Mouse (Mus musculus) C2C12 (cell line): Measurements from ENCODE around the gene Lonp2. TPM values are rescaled to one million over a fixed set of nuclear protein-coding genes. Genes with fewer than 3 reads are reported as not detected.

Experiments used
- H3K27me3 ChIP-seq: one replicate; pipeline ENCODE4 v1.6.1; 2011; ENCODE audit not compliant: control insufficient read depth, insufficient read depth, insufficient read length
- H3K36me3 ChIP-seq: one replicate; pipeline ENCODE4 v1.6.1; 2011; ENCODE audit not compliant: control insufficient read depth, insufficient read depth
- H3K4me3 ChIP-seq: one replicate; pipeline ENCODE4 v1.5.1; 2011; ENCODE audit warnings: mild to moderate bottlenecking, control low read depth; ENCODE audit not compliant: poor library complexity, insufficient read depth, severe bottlenecking
- H3K79me2 ChIP-seq: one replicate; pipeline ENCODE4 v1.6.1; 2011; ENCODE audit not compliant: control insufficient read depth, insufficient read depth
- H3K79me3 ChIP-seq: one replicate; pipeline ENCODE4 v1.6.1; 2011; ENCODE audit warnings: low read depth, control low read depth
- H3ac ChIP-seq: one replicate; pipeline ENCODE3; 2011; ENCODE audit warnings: low read depth; ENCODE audit not compliant: control insufficient read depth, insufficient read length
- CEBPB ChIP-seq: IDR thresholded peaks from one replicate; pipeline ENCODE4 v1.6.1; 2011; ENCODE audit warnings: low read depth, mild to moderate bottlenecking, control low read depth, moderate library complexity
- CTCF ChIP-seq: IDR thresholded peaks from one replicate; pipeline ENCODE4 v1.5.1; 2011; ENCODE audit not compliant: control insufficient read depth, insufficient read depth, insufficient read length
- FOSL1 ChIP-seq: IDR thresholded peaks from one replicate; pipeline ENCODE4 v1.8.0; 2011; ENCODE audit warnings: mild to moderate bottlenecking, low read length; ENCODE audit not compliant: poor library complexity, insufficient read depth, severe bottlenecking
- MAX ChIP-seq: IDR thresholded peaks from one replicate; pipeline ENCODE4 v1.6.1; 2011; ENCODE audit warnings: mild to moderate bottlenecking, control low read depth
- MYOD1 ChIP-seq: IDR thresholded peaks from one replicate; pipeline ENCODE4 v1.6.1; 2011; ENCODE audit warnings: low read depth; ENCODE audit not compliant: control insufficient read depth, insufficient read length
- MYOG ChIP-seq: IDR thresholded peaks from one replicate; pipeline ENCODE4 v1.6.1; 2011; ENCODE audit not compliant: control insufficient read depth, insufficient read length; ENCODE audit errors: extremely low read depth
- USF1 ChIP-seq: IDR thresholded peaks from one replicate; pipeline ENCODE4 v1.6.1; 2011; ENCODE audit warnings: low read depth, mild to moderate bottlenecking, control low read depth, moderate library complexity
- polyA plus RNA-seq: library from polyadenylated mRNA; unstranded; fragments of >200 nt; fragmentation: generic; extraction: Trizol; gene quantifications from one replicate; pipeline ENCODE4 v1.2.1, GENCODE M21; 2012; ENCODE audit warnings: missing spikeins

Gene Lonp2
- polyA plus RNA-seq, 1 experiment = 14.4 TPM

DNA sequence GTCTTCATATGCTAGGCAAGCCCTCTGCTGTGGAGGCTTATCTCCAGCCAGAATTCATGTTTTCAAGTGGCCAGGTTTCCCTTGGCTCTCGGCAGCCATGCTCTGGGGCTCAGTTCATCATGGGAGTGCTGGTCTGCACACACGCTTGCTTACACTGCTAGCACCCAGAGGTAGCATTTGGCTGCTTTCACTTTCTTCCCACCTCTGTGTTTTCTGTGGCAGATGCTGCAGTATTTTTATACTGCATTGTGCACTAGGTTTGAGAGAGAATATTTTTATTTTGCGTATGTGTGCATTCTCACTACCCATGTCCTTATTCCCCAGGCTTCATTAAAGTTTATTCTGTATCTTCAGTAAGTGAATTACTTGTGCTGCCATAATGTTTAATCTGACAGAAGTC lies 23.9 kb downstream of the Lonp2 start:
- Histone ChIP-seq H3K4me3 (no peak overlapping the region), H3K79me2 (no peaks in the 10 kb centered on the region), H3K36me3 (peaks cover 7% of the 10 kb centered on the region), H3K79me3 (no peaks in the 10 kb centered on the region), H3ac (no peak overlapping the region), H3K27me3 (no peaks in the 10 kb centered on the region)
- TF ChIP-seq FOSL1 = no peak
- no peak for TF ChIP-seq USF1
- TF ChIP-seq MAX = no peak
- TF ChIP-seq MYOG = no peak
- no peak for TF ChIP-seq MYOD1
- no peak for TF ChIP-seq CEBPB
- no peak for TF ChIP-seq CTCF

DNA sequence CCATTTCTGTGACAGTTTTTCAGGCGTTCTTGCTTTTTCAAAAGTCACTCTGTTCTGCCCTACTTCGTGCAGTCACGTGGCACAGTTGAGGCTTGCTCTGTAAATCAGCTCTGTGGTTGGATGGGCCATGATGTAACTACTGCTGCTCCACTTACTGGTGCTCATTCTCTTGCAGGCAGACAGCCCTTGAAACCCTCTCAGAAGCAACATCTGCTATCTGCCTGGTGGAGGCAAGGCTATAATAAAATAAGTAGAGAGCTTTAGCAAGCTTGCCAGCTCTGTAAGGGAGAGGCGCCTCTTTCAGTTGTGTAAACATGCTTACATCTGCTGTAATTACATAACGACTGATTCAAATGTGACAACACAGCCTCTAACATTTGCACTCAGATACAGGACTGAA lies 27.6 kb downstream of the Lonp2 start:
- H3K4me3 ChIP-seq = no peak overlapping the region
- H3K27me3 ChIP-seq = no peaks in the 10 kb centered on the region
- H3K79me2 ChIP-seq = no peaks in the 10 kb centered on the region
- peaks cover 15% of the 10 kb centered on the region for H3K36me3 ChIP-seq
- no peak overlapping the region for H3ac ChIP-seq
- TF ChIP-seq USF1 (no peak), CTCF (no peak), MYOD1 (no peak), MYOG (no peak)
- H3K79me3 ChIP-seq = no peaks in the 10 kb centered on the region

DNA sequence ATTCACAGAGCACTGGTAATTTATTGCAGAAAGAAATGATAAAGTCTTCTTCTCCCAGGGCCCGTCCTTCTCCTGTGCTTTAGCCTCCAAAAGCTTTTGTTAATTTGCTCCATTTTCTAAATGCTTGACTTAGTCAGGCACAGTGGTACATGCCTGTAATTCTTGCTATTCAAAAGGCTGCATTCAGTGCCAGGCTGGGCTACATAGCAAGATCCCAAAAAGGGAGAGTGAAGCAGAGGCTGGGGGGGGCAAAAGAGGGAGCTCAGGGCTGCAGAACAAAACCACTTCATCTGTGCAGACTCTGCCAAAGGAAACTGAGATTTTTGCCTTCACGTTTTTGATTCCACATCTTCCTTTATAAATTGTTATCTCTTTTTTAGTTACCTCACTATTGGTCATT lies 28.7 kb downstream of the Lonp2 start:
- TF ChIP-seq FOSL1 (no peak), CTCF (no peak), MYOG (no peak), MAX (no peak), CEBPB (no peak), MYOD1 (no peak), USF1 (no peak)
- no peaks in the 10 kb centered on the region for H3K79me3 ChIP-seq
- H3K27me3 ChIP-seq = no peaks in the 10 kb centered on the region
- H3K79me2 ChIP-seq = no peaks in the 10 kb centered on the region
- H3K36me3 ChIP-seq = peaks cover 10% of the 10 kb centered on the region
- no peak overlapping the region for H3ac ChIP-seq
- H3K4me3 ChIP-seq = no peak overlapping the region

DNA sequence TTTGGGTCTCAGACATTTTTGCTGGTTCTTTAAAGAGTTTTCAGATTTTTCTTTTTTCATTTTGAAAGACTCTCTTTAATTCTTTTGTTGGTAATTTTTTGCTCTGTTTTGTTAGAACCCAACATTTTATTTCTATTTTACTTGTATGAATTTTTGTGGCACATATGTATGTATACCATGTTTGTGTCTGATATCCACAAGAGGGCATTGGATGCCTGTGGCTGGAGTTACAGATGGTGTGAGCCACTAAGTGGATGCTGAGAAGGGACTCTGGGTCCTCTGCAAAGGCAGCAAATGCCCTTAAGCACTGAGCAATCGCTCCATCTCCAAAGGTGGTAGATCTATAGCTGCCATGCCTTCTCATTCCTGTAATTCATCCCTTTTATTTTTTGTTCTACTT lies 30.7 kb downstream of the Lonp2 start:
- no peaks in the 10 kb centered on the region for H3K27me3 ChIP-seq
- peaks cover 10% of the 10 kb centered on the region for H3K36me3 ChIP-seq
- H3K79me3 ChIP-seq = no peaks in the 10 kb centered on the region
- no peak overlapping the region for H3ac ChIP-seq
- no peaks in the 10 kb centered on the region for H3K79me2 ChIP-seq
- TF ChIP-seq CTCF (no peak), MYOG (no peak), MYOD1 (no peak), MAX (no peak), CEBPB (no peak), FOSL1 (no peak), USF1 (no peak)
- H3K4me3 ChIP-seq = no peak overlapping the region

DNA sequence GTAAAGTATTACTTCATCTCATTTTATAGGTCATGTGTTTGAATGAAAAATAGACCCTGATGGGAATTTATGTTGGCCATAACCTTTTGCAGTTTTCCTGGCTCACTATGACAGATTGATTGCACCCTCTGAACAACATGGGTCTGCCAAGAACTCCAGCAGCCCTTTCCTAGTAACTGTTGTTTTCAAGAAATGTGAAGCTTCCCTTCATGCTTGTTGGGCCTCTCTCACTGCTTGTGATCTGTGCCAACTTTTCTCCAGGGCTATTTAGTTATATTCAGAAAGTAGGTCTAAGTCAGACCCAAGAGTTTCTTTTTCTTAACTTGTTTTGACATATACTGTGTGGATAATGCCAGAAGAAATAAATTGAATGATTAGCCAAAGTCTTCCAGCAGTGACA lies 44.9 kb downstream of the Lonp2 start:
- TF ChIP-seq MYOG (no peak), CEBPB (no peak), CTCF (no peak), MAX (no peak), USF1 (no peak)
- Histone ChIP-seq H3ac (no peak overlapping the region), H3K36me3 (peaks cover 9% of the 10 kb centered on the region), H3K79me3 (no peaks in the 10 kb centered on the region), H3K27me3 (no peaks in the 10 kb centered on the region), H3K79me2 (no peaks in the 10 kb centered on the region), H3K4me3 (no peak overlapping the region)

DNA sequence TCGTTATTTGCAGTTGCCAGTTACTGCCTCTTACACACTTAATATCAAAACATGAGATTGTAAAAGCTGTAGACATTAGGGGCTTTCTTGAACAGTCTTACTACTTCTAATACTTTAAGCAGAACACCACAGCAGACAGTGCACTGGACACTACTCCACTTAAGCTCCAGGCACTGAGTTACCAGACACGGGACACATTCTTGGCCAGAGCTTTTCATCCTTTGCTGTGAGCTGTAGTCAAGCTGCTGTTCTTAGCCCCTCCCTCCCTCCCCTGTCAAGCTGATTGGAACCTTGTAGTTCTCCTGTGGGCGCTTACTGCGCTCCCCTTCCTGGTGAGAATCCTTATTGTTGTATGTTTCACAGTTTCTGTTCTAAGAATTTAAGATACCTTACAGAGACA lies 45.4 kb downstream of the Lonp2 start:
- Histone ChIP-seq H3K4me3 (no peak overlapping the region), H3K27me3 (no peaks in the 10 kb centered on the region), H3K36me3 (peaks cover 9% of the 10 kb centered on the region), H3ac (no peak overlapping the region), H3K79me3 (no peaks in the 10 kb centered on the region), H3K79me2 (no peaks in the 10 kb centered on the region)
- TF ChIP-seq CEBPB = no peak
- TF ChIP-seq MYOD1 = no peak
- TF ChIP-seq MYOG = no peak
- no peak for TF ChIP-seq USF1
- TF ChIP-seq CTCF = no peak
- TF ChIP-seq MAX = no peak
- no peak for TF ChIP-seq FOSL1
